Mouse (Mus musculus) kidney, postnatal 14 days (tissue): ENCODE results near the gene Cbx2.
A peak's percentile ranks its signal among the peaks of the same experiment; 100 is the strongest.

Experiments
- DNase-seq: peaks from one replicate; pipeline ENCODE4 v3.0.0; 2022; ENCODE audit warnings: mixed read lengths

The Cbx2 gene

GRCm38 (mm10) chr11:119021180-119021579 lies 1.6 kb upstream of the Cbx2 start:
- no peak for DNase-seq

- DNase-seq: no peak
Observed at GRCm38 (mm10) chr11:119022068-119022894, 481 bp upstream of the Cbx2 start.

- no peak for DNase-seq
Observed at GRCm38 (mm10) chr11:119023616-119023980, 836 bp downstream of the Cbx2 start.

- DNase-seq: no peak
Observed at GRCm38 (mm10) chr11:119024260-119024659, 1.5 kb downstream of the Cbx2 start.

- DNase-seq: peak; percentile 67
Observed at GRCm38 (mm10) chr11:119026203-119026602, 3.4 kb downstream of the Cbx2 start.

GRCm38 (mm10) chr11:119033874-119034558 lies 11.3 kb downstream of the Cbx2 start:
- DNase-seq: peak; percentile 90

- no peak for DNase-seq
Observed at GRCm38 (mm10) chr11:119034635-119035034, 11.9 kb downstream of the Cbx2 start.

GRCm38 (mm10) chr11:119035094-119035685 lies 12.4 kb downstream of the Cbx2 start:
- DNase-seq: no peak

- DNase-seq: no peak
Observed at GRCm38 (mm10) chr11:119035686-119036165, 13.0 kb downstream of the Cbx2 start.

GRCm38 (mm10) chr11:119036447-119036846 lies 13.7 kb downstream of the Cbx2 start:
- no peak for DNase-seq

GRCm38 (mm10) chr11:119036934-119037779 lies 14.4 kb downstream of the Cbx2 start:
- no peak for DNase-seq

- DNase-seq: no peak
Observed at GRCm38 (mm10) chr11:119037780-119038401, 15.1 kb downstream of the Cbx2 start.

- DNase-seq: no peak
Observed at GRCm38 (mm10) chr11:119038744-119039484, 16.2 kb downstream of the Cbx2 start.

- no peak for DNase-seq
Observed at GRCm38 (mm10) chr11:119039732-119040512, 17.2 kb downstream of the Cbx2 start.

GRCm38 (mm10) chr11:119040600-119041324 lies 18.0 kb downstream of the Cbx2 start, which contains the start of gene Cbx8:
Gene Cbx8 (minus strand): TSS chr11:119040969.
- peak; percentile 100 for DNase-seq

- no peak for DNase-seq
Observed at GRCm38 (mm10) chr11:119041325-119041716, 18.6 kb downstream of the Cbx2 start.

GRCm38 (mm10) chr11:119041750-119042465 lies 19.1 kb downstream of the Cbx2 start:
- no peak for DNase-seq

GRCm38 (mm10) chr11:119042466-119043272 lies 19.9 kb downstream of the Cbx2 start:
- DNase-seq: no peak

GRCm38 (mm10) chr11:119043273-119043540 lies 20.4 kb downstream of the Cbx2 start:
- DNase-seq: no peak
